Mouse (Mus musculus): ENCODE measurements around the gene Arhgap10.

- TF ChIP-seq POLR2A (IDR thresholded peaks at IDR 0.05; ENCODE audit: control insufficient read depth, low read depth, low read length), result no peak
- TF ChIP-seq CTCF (IDR thresholded peaks at IDR 0.05; ENCODE audit: control insufficient read depth, insufficient read depth, insufficient replicate concordance, low read depth, low read length), result no peak
Observed at GRCm38 (mm10) chr8:77310541-77310940, 207.2 kb downstream of the Arhgap10 start.
